Mouse (Mus musculus): ENCODE results near the gene Dab2ip.

The Dab2ip gene

DNA sequence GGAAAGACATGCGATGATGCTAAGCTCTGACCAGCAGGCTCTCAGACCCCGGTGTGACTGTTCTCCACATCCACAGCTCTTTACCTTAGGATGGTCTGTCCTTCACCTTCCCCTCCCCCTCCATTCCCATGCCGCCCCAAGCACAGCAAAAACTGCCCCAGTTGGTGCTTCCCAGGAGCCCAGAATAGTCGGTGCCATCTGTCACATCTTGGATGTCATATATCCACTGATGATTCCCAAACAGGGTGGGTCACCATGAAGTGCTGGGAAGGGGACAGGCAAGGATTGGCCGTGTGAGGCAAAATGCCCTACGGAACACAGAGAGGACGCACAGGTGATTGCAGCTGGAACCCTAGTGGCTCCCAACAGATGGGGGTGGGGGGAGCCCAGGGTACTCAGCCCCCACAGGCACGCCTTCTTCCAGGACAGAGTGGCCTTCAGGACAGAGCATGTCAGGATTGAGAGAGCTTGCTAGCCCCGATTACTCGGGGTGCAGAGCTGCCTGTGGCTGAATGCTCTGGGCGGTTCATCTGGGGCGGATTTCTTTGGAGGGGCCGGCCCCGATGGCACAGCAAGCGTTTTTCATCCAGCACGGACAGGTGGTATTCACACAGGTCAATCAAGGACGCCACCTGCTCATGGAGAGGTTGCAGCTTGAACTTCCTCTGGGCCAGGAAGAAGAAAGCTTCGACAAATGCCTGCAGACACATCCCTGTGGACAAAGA is 193.9 kb downstream of the Dab2ip start:
- DNase-seq (ENCODE audit: low spot score), result no peak

DNA sequence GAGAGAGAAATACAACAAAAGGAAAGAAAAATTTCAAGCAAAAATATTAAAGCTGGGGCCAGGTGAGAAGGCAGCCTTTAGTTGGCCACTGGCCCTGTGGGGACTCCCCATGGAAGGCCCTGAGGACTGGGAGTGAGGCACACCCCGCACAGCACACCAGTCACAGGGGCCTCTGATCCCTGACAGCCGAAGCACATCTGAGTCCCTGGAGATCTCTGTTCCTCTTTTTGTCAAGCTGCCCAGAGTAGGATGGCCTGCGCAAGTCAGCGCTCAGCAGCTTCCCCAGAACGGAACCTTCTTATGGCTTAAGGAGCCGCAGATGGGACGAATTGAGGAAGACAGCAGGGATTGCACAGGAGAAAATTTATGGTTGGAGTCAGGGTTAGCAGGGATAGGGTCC is 198.4 kb downstream of the Dab2ip start:
- DNase-seq (ENCODE audit: low spot score), result no peak

DNA sequence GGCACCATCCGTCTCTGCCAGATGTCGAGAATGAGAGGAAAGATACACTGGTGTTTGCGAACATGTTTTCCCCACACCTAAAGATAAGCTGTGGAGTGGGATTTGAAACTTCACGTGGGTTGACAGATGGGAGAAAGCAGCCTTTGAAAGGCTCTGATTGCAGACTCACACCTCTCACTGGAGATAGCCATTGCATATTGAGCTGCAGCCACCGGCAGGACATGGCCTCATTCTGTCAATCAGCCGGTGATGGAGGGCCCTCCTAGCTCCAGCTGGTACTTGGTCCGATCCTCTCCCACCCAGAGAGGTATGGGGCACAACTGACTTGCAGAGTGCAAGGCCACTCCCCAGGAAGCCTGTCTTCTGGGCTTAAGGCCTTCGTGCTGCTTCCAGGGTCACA is 202.3 kb downstream of the Dab2ip start:
- DNase-seq (ENCODE audit: low spot score), result no peak

DNA sequence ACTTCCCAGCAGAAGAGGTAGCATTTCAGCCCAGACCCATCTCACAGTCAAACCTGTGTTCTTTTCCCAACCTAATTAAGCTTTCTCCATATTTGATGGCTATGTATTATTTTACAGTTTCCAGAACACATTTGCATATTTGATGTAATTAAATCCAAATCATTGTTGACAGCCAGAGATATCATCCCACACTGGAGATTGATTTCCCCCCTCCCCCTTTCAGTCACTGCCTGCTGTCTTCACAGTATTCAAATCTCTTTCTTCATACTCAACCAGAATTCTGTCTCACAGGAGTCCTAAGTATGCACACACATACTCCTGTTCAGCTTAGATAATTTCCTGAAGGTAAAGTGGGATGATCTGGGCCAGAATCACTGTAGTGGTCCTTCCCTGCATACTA is 202.8 kb downstream of the Dab2ip start:
- no peak for DNase-seq (ENCODE audit: low spot score)

DNA sequence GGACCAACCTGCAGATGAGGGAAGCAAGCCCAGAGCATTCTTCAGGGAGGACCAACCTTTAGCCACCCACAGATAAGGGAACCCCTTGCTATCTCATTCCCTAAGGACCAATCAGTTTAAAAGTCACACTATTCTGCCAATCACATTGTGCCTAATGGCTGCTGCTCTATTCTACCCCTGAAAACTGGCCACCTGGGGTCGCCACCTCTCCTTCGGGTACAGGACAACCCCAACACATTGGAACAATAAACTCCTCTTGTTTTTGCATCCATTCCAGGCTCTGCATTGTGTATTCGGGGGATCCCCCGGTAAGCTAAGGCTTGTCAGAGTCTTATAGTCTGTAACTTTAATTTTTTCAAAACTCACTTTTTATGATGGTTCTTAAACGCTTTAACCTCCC is 203.4 kb downstream of the Dab2ip start:
- no peak for DNase-seq (ENCODE audit: low spot score)

DNA sequence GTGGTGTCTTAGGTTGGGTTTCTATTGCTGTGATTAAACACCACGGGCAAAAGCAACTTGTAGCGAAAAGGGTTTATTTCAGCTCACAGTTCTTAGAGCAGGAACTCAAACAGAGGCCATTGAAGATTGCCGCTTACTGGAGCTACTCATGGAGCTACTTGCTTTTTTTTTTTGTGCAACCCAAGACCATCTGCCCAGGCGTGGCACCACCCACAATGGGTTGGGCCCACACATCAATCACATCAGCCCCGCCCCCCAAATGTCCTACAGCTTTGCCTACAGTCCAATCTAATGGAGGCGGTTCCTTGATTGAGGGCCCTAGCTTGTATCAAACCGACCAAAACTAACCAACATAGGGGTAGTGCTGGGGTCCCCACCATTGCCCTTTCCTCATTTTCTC is 205.8 kb downstream of the Dab2ip start:
- DNase-seq (ENCODE audit: low spot score), result no peak

DNA sequence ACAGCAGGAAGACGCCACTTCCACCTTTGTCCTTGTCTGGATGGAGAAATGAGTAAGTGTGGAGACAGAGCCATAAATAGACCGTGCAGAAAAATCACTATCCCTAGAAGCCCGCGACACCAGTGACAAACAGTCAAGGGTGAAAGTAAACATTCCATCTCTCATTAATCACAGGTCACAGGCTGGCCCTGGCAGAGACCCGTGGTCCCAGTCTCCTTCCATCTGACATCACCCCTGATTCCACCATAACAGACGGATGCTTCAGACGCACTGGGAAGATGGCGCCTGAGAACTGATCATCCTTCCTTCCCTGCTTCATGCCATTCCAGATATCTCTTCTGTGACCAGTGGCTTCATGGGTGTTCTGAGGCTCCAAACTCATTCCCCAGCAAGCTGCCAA is 206.3 kb downstream of the Dab2ip start:
- DNase-seq (ENCODE audit: low spot score), result no peak

DNA sequence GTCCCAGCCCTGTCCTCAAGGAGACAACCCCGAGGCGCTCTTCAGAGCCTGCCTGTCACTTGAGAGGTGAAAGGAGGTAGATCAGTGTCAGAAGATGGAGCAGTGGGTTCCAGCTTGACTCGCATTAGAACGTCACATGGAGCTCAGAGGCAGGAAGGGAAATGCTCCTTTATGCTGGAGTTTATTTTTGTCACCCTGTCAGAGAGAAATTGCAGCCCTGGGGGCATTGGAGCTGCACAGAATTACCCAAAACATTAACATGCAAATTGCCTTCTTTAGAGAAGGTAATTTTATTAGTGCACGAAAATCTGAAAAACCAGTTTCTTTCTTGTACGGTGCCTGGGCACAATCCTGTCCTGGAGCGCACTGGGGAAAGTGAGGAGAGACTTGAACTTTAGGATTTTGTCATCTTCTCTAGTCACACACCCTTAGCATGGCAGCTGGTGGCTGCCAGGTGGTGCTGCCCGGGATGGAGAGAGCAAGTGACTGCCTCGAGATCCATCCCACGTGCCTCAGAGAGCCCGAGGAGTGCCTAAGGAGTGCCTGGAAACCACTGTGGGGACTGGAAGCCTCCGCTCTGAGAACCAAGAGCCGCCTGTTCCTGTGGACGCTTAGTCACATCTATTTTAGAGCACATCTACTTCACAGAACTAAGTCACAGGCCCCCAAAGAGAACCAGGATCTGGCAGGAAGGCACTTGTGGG is 209.9 kb downstream of the Dab2ip start:
- no peak for DNase-seq (ENCODE audit: low spot score)

DNA sequence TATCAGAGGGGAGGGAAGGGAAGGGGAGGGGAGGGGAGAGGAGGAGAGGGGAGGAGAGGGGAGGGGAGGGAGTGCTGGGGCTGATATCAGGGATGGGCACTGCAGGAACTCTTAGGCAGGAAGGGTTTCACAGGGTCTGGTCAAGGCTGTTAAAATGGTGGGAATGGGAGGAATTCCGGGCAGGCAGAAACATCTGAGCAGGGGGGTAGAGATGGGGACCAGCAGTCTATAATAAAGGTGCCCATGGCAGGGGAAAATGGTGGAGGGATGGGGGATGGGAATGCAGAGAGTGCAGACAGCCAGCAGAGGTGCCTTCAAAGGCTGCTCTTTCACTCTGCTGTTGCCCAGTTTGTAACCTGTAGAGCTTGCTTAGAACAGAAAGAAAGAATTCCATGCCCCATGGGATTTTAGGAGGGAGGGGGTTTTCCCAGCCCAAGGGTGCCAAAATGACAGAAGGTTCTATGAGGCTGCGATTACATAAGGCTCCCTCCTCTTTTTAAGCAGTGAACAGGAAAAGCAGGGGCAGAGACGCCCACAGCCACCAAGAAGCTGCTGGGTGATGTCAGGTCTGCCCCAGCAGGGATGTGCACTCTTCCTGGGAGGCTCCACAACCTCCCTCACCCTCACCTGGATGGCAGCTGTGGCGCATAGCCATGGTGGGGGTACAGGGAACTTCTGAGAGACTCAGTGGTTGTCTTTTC is 210.6 kb downstream of the Dab2ip start:
- DNase-seq (ENCODE audit: low spot score), result no peak

DNA sequence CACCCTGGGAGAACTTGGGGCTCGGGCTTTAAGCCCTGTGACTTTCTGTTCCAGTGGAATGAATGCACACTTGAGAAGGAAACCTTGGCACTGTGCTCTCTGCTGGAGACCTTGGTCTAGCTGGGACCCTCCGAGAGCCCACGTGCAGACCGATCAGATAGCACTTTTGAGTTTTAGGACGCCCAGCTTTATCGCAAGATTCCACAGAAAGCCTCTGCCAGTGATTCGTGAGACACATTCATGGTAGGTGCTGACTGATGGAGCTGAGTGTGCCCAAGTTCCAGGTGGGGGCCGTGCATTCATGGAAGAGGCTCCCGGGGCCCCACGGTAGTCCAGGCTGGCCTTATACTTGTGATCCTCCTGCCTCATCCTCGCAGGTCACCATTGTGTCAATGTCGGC is 211.3 kb downstream of the Dab2ip start:
- no peak for DNase-seq (ENCODE audit: low spot score)

DNA sequence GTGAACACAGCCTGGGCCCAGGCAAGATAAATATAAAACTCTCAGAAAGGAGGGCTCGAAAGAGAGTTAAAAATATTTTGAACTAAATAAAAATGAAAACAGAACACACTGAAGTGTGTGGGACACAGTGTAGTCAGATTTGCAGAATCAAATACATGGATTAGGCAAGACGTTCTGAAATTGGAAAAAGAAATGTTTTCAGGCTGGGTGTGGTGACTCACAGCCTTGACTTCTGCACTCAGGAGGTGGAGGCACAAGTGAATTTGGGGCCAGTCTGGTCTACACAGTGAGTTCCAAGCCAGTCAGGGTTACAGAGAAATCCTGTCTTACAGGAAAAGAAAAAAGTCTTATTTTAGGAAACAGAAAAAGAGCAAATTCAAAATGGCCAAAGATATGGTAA is 212.5 kb downstream of the Dab2ip start:
- no peak for DNase-seq (ENCODE audit: low spot score)

DNA sequence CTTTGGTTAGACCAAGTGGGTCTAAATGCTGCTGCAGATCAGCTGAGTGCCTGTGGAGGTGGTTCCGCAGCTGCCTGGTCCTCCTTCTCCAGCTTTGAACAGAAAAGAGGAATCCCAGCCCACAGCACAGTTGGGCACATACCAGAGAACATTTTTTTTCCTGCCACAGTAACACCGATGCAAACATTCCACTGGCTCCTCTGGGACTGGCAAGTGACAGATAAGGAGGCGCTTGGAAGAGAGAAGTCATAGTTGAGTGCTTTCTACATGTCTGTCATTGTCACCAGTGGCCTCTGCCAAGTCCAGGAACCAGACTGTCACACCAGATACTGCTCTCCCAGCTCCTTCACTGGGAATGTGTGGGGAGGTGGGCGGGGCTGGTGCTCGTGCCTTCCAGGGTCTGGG is 217.6 kb downstream of the Dab2ip start:
- DNase-seq (ENCODE audit: low spot score), result no peak

DNA sequence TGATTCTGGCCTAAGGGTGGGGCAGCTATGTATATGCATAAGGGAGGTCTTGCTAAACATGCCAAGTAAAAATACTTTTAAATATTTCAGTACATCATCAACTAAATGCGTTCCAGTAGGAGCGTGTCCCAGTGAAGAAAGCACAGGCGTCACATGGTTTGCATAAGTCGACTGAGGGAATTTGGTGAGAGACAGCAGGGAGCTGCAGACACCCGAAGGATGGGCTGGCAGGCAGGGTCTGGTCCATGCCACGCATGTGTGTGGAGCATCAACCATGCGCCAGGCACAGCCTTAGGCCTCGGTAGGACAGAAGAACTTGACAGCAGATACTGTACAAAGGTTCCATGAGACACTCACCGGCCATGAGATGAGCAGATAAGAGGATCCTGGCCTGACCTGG is 218.9 kb downstream of the Dab2ip start:
- DNase-seq (ENCODE audit: low spot score), result no peak

DNA sequence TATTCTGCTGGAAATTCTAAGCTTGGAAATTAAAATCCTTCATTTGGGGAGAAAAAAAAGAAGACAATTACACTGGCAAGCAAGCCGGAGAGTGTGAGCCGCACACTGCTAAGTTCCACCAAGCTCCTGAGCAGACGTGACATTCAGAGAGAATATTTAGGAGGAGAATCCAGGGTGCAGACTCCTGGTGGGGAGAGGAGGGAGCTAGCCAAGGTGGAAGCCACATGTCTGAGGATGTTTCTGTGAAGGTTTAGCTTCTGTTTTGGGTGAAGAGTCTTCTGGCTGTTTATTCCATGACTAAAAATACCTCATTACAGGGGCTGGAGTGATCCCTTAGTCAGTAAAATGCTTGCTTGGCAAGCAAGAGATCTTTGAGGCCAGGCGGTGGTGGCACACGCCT is 221.2 kb downstream of the Dab2ip start:
- no peak for DNase-seq (ENCODE audit: low spot score)

Measured in ovary, postnatal 10 days (tissue).